Mouse (Mus musculus) limb, embryonic 10.5 days (tissue): ENCODE results near the gene Pla2g4e. TPM values are rescaled to one million over a fixed set of nuclear protein-coding genes. Genes with fewer than 3 reads are reported as not detected.
"Not testable (repeated sequence)": the region's sequence is repeated elsewhere in the genome, so short reads cannot be mapped to it uniquely, and the experiment has no call there.

Experiments
- DNase-seq: peaks from one replicate; pipeline ENCODE4 v3.0.0-alpha.2; 2017; ENCODE audit warnings: low spot score
- H3K27ac ChIP-seq: fragments of 300-500 bp; sonication (generic); 2 replicates; pipeline ENCODE4 v1.5.1; 2016; ENCODE audit warnings: mild to moderate bottlenecking
- H3K27me3 ChIP-seq: fragments of 300-500 bp; sonication (generic); 2 replicates; pipeline ENCODE4 v1.6.1; 2016; ENCODE audit warnings: low read depth, mild to moderate bottlenecking; ENCODE audit not compliant: poor library complexity, severe bottlenecking
- H3K36me3 ChIP-seq: fragments of 300-500 bp; sonication (generic); 2 replicates; pipeline ENCODE4 v1.6.1; 2016; ENCODE audit warnings: mild to moderate bottlenecking, moderate library complexity
- H3K4me1 ChIP-seq: fragments of 300-500 bp; sonication (generic); 2 replicates; pipeline ENCODE4 v1.6.1; 2016
- H3K4me3 ChIP-seq: fragments of 300-500 bp; sonication (generic); 2 replicates; pipeline ENCODE4 v1.5.1; 2016; ENCODE audit warnings: mild to moderate bottlenecking, moderate library complexity
- H3K9me3 ChIP-seq: fragments of 300-500 bp; sonication (generic); replicated peaks from 2 replicates; pipeline ENCODE4 v1.6.1; 2016; ENCODE audit warnings: mild to moderate bottlenecking
- WGBS: fragments of 180-500 bp; shearing (Covaris S2); methylation state at CpG from one replicate; pipeline ENCODE4 v1.1.7; 2016; 5-methylcytosine and 5-hydroxymethylcytosine counted together
- polyA plus RNA-seq: library from polyadenylated mRNA; unstranded; fragments of >200 nt; fragmentation: Nextera tagmentation; extraction: Ambion mirVana; gene quantifications from 2 replicates; pipeline ENCODE4 v1.2.1, GENCODE M21; 2016

Gene Pla2g4e
- polyA plus RNA-seq, 1 experiment from 2014 or later, result not detected

GRCm38 (mm10) chr2:120264858-120265257 is 19.7 kb upstream of the Pla2g4e start:
- WGBS, result 60% methylated on average over 10 of the region's 10 CpGs
- H3K27ac ChIP-seq, result no peak overlapping the region
- no peak for DNase-seq

DNA sequence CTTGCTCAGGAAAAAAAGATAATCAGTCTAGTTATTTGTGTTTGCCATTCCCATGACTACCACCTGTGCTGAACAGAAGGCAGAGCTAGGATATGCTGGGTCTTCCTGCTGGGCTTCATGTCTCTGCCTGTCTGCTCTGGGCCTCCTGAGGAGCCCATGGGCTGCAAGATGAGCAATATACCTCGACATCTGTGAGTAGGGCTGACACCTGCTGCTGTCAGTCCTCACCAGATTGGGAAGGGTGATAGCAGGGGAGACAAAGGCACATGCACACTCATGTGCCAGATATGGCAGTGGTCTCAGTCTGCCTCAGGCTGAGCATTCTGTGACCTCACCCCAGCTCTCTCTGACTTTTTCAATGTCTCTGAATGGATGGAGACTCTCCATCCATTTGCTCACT is 17.7 kb upstream of the Pla2g4e start:
- WGBS, result 45% methylated on average over 1 of the region's 1 CpGs
- H3K9me3 ChIP-seq, result no peaks in the 10 kb centered on the region

More at GRCm38 (mm10) chr2:120264858-120265257, 19.7 kb upstream of the Pla2g4e start:
- Histone ChIP-seq H3K36me3 (no peaks in the 10 kb centered on the region), H3K4me1 (peaks cover 17% of the 10 kb centered on the region), H3K9me3 (no peaks in the 10 kb centered on the region), H3K27me3 (peaks cover 29% of the 10 kb centered on the region), H3K4me3 (no peak overlapping the region)

GRCm38 (mm10) chr2:120261346-120261745 is 16.2 kb upstream of the Pla2g4e start:
- H3K27me3 ChIP-seq, result peaks cover 3% of the 10 kb centered on the region; the same call in 1 of the 2 replicates
- peaks cover 7% of the 10 kb centered on the region; the same call in 1 of the 2 replicates for H3K4me1 ChIP-seq
- H3K27ac ChIP-seq, result no peak overlapping the region
- DNase-seq, result no peak
- H3K9me3 ChIP-seq, result no peaks in the 10 kb centered on the region
- no peaks in the 10 kb centered on the region for H3K36me3 ChIP-seq
- H3K4me3 ChIP-seq, result no peak overlapping the region
- 75% methylated on average over 3 of the region's 3 CpGs for WGBS

More for the DNA sequence above, 17.7 kb upstream of the Pla2g4e start:
- peaks cover 7% of the 10 kb centered on the region; the same call in 1 of the 2 replicates for H3K4me1 ChIP-seq
- DNase-seq, result no peak
- H3K4me3 ChIP-seq, result no peak overlapping the region
- no peak overlapping the region for H3K27ac ChIP-seq
- no peaks in the 10 kb centered on the region for H3K36me3 ChIP-seq
- H3K27me3 ChIP-seq, result peaks cover 11% of the 10 kb centered on the region; the same call in 1 of the 2 replicates

- Histone ChIP-seq H3K4me3 (no peak overlapping the region), H3K4me1 (no peaks in the 10 kb centered on the region)
- DNase-seq, result no peak
Observed at GRCm38 (mm10) chr2:120256259-120256658, 11.1 kb upstream of the Pla2g4e start.

GRCm38 (mm10) chr2:120252644-120253043 is 7.5 kb upstream of the Pla2g4e start:
- 92% methylated on average over 6 of the region's 6 CpGs for WGBS
- no peaks in the 10 kb centered on the region for H3K4me1 ChIP-seq
- no peak overlapping the region for H3K4me3 ChIP-seq
- no peaks in the 10 kb centered on the region for H3K27me3 ChIP-seq
- no peak for DNase-seq
- H3K9me3 ChIP-seq, result no peaks in the 10 kb centered on the region
- no peaks in the 10 kb centered on the region for H3K36me3 ChIP-seq
- no peak overlapping the region for H3K27ac ChIP-seq

More at GRCm38 (mm10) chr2:120256259-120256658, 11.1 kb upstream of the Pla2g4e start:
- Histone ChIP-seq H3K27me3 (no peaks in the 10 kb centered on the region), H3K9me3 (no peaks in the 10 kb centered on the region), H3K36me3 (no peaks in the 10 kb centered on the region), H3K27ac (no peak overlapping the region)

- Histone ChIP-seq H3K27ac (peak overlapping the region; percentile 1; the same call in 1 of the 2 replicates), H3K36me3 (no peaks in the 10 kb centered on the region), H3K4me1 (peaks cover 7% of the 10 kb centered on the region; the same call in 1 of the 2 replicates), H3K27me3 (peaks cover 47% of the 10 kb centered on the region), H3K9me3 (no peaks in the 10 kb centered on the region), H3K4me3 (peak overlapping the region; percentile 50)
- WGBS, result 19% methylated on average over 9 of the region's 9 CpGs
- peak; percentile 40 for DNase-seq
Observed at GRCm38 (mm10) chr2:120245421-120246016, 384 bp upstream of the Pla2g4e start.

DNA sequence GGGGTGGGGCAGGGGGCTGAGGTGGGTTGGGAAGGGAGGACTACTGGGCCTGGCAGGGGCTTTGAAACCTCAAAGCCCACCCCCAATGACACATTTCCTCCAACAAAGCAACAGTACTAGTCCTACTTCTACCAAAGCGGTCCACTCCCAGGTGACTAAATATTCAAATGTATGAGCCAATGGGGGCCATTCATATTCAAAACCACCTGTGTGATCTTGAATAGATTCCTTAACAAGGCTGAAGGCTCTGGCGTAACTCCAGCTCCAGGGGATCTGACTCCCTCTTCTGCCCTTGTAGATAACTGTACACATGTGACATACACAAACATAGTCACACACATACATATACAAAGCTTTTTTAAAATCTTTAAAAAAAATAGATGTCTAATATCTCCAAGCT is 1.1 kb downstream of the Pla2g4e start:
- no peak overlapping the region for H3K4me3 ChIP-seq
- no peaks in the 10 kb centered on the region for H3K36me3 ChIP-seq
- 90% methylated on average over 2 of the region's 2 CpGs for WGBS
- H3K4me1 ChIP-seq, result peaks cover 7% of the 10 kb centered on the region; the same call in 1 of the 2 replicates
- no peak overlapping the region for H3K27ac ChIP-seq
- no peaks in the 10 kb centered on the region for H3K9me3 ChIP-seq
- DNase-seq, result no peak
- H3K27me3 ChIP-seq, result peaks cover 47% of the 10 kb centered on the region

DNA sequence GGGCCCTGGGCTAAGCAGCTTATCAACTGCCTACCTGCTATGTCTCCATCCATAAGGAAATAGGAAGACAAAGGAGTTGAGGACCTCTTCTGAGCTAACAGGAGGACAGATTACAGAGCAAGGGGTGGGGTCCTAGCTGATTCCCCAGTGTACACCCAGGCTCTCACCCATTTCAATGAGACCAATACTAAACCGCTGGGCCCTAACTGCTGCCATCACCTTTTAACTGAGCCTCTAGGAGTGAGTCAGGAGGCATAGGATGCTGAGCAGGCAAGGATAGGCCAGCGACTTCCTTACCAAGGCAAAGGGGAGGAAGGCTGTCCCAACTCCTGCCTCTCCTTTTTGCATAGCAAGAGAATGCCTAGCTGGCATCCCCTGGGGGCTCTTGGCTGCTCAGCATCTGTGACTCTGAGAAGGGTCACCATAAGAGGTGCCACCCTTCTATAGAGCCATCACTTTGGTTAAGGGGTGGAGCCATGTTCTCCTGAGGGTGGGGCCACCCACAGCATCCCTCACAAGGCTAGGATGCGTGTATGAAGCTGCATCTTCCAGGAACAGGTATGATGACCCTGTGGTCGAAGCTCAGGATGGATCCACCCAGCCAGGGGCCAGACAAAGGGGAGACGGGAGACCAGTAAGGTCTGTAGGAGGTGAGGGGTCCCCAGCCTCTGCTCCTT is 2.2 kb downstream of the Pla2g4e start:
- H3K27ac ChIP-seq, result no peak overlapping the region
- no peaks in the 10 kb centered on the region for H3K36me3 ChIP-seq
- DNase-seq, result no peak
- peaks cover 47% of the 10 kb centered on the region for H3K27me3 ChIP-seq
- H3K9me3 ChIP-seq, result no peaks in the 10 kb centered on the region
- 77% methylated on average over 5 of the region's 5 CpGs for WGBS
- peaks cover 7% of the 10 kb centered on the region; the same call in 1 of the 2 replicates for H3K4me1 ChIP-seq
- no peak overlapping the region for H3K4me3 ChIP-seq

DNA sequence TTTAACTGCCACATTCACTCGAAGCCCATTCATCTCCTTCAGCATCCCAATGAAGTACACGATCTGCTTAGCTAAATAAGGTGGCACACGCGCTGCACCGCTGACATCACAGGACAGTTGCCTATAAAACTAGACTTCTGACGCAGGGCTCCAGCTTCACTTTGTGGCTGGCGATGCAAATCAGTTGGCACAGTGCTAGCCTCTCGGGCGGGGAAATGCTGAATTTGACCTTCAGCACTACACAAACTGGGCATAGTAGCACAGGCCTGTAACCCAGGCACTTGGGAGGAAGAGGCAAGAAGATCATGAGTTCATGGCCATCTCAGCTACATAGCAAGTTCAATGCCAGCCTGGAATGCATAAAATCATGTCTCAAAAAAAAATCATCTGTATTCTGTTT is 6.4 kb downstream of the Pla2g4e start:
- not testable (repeated sequence) for H3K36me3 ChIP-seq, H3K4me3 ChIP-seq, H3K4me1 ChIP-seq, DNase-seq, H3K9me3 ChIP-seq, H3K27ac ChIP-seq
- 89% methylated on average over 9 of the region's 9 CpGs for WGBS
- peaks cover 12% of the 10 kb centered on the region for H3K27me3 ChIP-seq

GRCm38 (mm10) chr2:120237784-120238183 is 7.4 kb downstream of the Pla2g4e start:
- H3K27me3 ChIP-seq, result peaks cover 3% of the 10 kb centered on the region
- H3K9me3 ChIP-seq, result no peaks in the 10 kb centered on the region
- no peaks in the 10 kb centered on the region for H3K4me1 ChIP-seq
- WGBS, result 72% methylated on average over 5 of the region's 5 CpGs
- H3K27ac ChIP-seq, result no peak overlapping the region
- H3K36me3 ChIP-seq, result no peaks in the 10 kb centered on the region
- H3K4me3 ChIP-seq, result no peak overlapping the region
- DNase-seq, result no peak

DNA sequence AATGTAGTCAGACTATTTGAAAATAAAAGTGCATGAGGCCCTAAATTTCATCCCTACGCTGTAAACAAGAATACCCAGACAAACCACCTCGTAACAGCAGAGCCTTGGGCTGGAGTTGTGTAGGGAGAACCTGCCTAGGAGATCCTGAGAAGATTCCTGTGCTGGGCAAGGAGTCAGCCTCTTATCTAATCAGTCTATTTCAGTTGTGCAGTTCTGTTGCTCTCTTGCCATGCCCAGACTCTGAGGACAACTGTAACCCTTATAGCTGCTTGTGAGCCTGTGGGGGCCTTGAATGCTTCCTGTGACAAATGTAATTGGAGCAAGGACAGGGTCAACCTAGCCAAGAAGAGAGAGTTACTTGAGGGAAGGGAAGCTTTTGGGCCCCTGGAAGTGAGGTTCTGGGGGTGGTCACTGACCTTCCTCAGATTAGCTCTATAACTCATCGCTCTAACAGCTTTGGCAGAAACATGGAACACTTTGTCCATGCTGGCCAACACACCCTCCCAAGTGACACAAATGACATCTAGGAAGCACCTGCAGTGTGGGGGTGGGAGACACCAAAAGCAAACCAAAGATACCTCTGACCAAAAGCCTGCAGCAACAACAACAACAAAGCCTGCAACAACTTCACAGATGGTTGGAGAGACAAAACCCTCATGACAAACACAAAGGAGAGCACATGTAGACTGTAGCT is 9.0 kb downstream of the Pla2g4e start:
- no peaks in the 10 kb centered on the region for H3K27me3 ChIP-seq
- WGBS, result 82% methylated on average over 3 of the region's 3 CpGs

DNA sequence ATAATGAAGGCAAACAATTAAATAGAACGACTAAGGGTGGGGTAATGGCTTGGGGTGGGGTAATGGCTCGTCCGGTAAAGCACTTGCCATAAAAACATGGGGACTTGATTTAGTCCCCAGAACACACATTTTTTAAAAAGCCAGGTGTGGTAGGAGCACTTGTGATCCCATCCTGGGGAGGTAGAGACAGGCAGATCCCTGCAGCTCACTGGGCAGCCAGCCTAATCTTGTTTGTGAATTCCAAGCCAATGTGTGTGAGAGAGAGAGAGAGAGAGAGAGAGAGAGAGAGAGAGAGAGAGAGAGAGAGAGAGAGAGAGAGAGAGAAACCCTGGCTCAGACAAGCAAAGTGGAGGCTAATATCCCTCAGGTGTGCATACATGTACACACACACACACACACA is 9.8 kb downstream of the Pla2g4e start:
- no peaks in the 10 kb centered on the region for H3K4me1 ChIP-seq
- H3K27ac ChIP-seq, result no peak overlapping the region
- no peak overlapping the region for H3K4me3 ChIP-seq
- WGBS, result 61% methylated on average over 3 of the region's 3 CpGs
- no peak for DNase-seq
- H3K9me3 ChIP-seq, result no peaks in the 10 kb centered on the region
- no peaks in the 10 kb centered on the region for H3K36me3 ChIP-seq
- no peaks in the 10 kb centered on the region for H3K27me3 ChIP-seq

More for the DNA sequence above, 9.0 kb downstream of the Pla2g4e start:
- Histone ChIP-seq H3K4me3 (no peak overlapping the region), H3K27ac (no peak overlapping the region), H3K36me3 (no peaks in the 10 kb centered on the region), H3K4me1 (no peaks in the 10 kb centered on the region), H3K9me3 (no peaks in the 10 kb centered on the region)
- DNase-seq, result no peak

DNA sequence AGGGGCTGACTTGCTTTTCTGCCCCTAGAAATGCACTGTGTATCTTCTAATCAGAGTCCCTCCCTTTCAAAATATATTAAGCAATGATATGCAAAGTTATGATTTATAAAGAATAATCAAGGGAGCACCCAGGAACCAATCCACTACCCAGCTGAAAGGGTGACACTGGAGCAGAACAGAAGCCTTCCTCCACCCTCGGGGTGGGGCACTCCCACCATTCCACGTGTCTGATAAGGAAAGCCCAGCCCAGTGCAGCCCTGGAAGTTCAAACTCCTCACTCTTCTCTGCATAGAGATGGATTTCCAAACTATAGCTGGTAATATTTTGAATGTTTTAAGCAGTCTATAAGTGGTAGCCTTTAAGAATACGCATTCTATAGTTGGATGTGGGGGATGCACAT is 13.5 kb downstream of the Pla2g4e start:
- H3K27ac ChIP-seq, result no peak overlapping the region
- no peaks in the 10 kb centered on the region for H3K27me3 ChIP-seq
- no peak for DNase-seq
- WGBS, result 72% methylated on average over 3 of the region's 3 CpGs
- H3K36me3 ChIP-seq, result no peaks in the 10 kb centered on the region
- H3K9me3 ChIP-seq, result no peaks in the 10 kb centered on the region
- H3K4me3 ChIP-seq, result no peak overlapping the region
- no peaks in the 10 kb centered on the region for H3K4me1 ChIP-seq
